Mouse (Mus musculus) ES-E14 (cell line): ENCODE results near the gene Hecw2.

ENCODE experiments used
- CHD2 ChIP-seq: IDR thresholded peaks from 2 replicates; pipeline ENCODE4 v1.6.1; 2014; ENCODE audit warnings: mild to moderate bottlenecking, low read depth, low read length, inconsistent platforms
- MAFK ChIP-seq: IDR thresholded peaks from 2 replicates; pipeline ENCODE4 v1.6.1; 2014; ENCODE audit warnings: mild to moderate bottlenecking, low read depth, low read length, inconsistent platforms; ENCODE audit not compliant: insufficient read depth
- ZC3H11A ChIP-seq: IDR thresholded peaks from 2 replicates; pipeline ENCODE4 v1.6.1; 2012; ENCODE audit warnings: low read depth, mild to moderate bottlenecking, inconsistent platforms, low read length, borderline replicate concordance
- ZNF384 ChIP-seq: IDR thresholded peaks from 2 replicates; pipeline ENCODE4 v1.6.1; 2012; ENCODE audit warnings: low read depth, low read length, inconsistent platforms

DNA sequence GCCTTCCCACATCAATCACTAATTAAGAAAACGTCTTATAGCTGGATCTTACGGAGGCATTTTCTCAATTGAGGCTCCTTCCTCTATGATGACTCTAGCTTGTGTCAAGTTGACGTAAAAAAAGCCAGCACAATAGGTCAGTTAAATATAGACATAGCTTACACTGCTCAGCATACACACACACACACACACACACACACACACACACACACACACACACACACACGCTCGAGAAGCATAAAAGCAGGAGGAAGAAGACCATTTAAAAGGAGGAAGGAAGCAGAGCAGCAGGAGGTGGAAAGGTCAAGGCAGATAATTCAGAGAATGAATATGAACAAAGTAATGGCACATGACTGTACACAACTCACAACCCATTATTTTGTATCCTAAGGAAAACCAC is 220.0 kb downstream of the Hecw2 start:
- TF ChIP-seq CHD2 (no peak), MAFK (no peak), ZC3H11A (no peak), ZNF384 (no peak)
